Mouse (Mus musculus): ENCODE results near the gene Uprt. TPM values are rescaled to one million over a fixed set of nuclear protein-coding genes. Genes with fewer than 3 reads are reported as not detected.

The Uprt gene
- polyA plus RNA-seq, 1 experiment from 2014 or later = 1.1 TPM

DNA sequence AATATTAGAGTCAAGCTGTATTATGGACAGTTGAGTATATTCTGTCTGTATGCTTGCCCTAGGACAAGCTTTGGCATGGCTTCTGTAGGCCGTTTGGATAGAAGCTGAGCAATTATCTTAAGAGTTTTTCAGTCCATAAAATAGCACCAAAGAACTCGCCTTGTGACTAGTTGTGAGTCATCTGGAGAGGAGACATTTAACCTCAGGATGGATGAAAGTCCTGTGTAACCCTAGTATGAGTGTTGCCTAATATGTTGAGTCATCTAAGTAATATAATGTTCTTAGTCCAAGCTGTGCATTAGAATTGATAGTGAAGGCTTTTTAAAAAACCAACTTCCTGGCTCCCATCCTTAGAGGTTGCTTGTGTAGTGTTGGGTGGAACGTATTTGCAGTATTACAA is 5.4 kb downstream of the Uprt start:
- Histone ChIP-seq H3K9me3 (replicated peaks; ENCODE audit: control insufficient read depth, low read length) (no peaks in the 10 kb centered on the region), H3K4me2 (ENCODE audit: low read depth, low read length) (no peak overlapping the region), H3K36me3 (replicated peaks; ENCODE audit: control insufficient read depth, insufficient read depth, low read depth, low read length) (no peaks in the 10 kb centered on the region), H3K27ac (replicated peaks; ENCODE audit: low read depth, low read length) (no peak overlapping the region), H3K4me1 (ENCODE audit: control insufficient read depth, insufficient read depth, low read length) (no peaks in the 10 kb centered on the region), H3K27me3 (ENCODE audit: control insufficient read depth, insufficient read depth, low read length) (no peaks in the 10 kb centered on the region), H3K9ac (replicated peaks; ENCODE audit: low read length) (no peak overlapping the region), H3K4me3 (ENCODE audit: low read depth, low read length) (no peak overlapping the region)
- ATAC-seq (replicated peaks; ENCODE audit: insufficient number of reproducible peaks, low FRiP score, low TSS enrichment, low read depth) (no peak), DNase-seq (ENCODE audit: low spot score) (no peak)
- 80% methylated on average over 3 of the region's 3 CpGs for WGBS

DNA sequence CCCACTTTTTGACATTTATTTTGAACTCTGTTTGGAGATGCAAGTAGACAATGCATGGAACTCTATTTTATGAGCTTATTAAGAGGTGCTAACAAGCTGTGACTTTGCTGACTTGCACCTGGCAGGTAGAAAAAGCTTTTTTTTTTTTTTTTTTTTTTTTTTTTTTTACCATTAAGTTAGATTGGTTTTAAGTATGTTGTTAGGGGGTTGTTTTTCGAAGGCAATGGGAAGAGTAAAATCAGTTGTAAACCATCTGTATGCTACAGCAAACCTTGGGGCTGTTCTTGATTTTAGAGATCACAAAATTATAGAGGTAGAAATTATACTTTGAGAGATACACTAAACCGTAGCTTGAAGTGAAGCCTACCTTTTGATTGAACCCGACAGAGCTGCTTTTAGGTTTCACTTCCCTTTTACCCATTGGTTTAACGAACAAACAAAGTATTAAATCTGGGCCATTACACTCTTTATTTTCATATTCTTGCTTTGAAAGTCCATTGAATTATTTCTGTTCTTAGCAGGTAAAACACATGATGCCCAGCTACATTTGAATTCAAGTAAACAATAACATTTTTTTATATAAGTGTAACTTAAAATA is 6.4 kb downstream of the Uprt start:
- no peak for ATAC-seq (replicated peaks; ENCODE audit: insufficient number of reproducible peaks, low FRiP score, low TSS enrichment, low read depth)

DNA sequence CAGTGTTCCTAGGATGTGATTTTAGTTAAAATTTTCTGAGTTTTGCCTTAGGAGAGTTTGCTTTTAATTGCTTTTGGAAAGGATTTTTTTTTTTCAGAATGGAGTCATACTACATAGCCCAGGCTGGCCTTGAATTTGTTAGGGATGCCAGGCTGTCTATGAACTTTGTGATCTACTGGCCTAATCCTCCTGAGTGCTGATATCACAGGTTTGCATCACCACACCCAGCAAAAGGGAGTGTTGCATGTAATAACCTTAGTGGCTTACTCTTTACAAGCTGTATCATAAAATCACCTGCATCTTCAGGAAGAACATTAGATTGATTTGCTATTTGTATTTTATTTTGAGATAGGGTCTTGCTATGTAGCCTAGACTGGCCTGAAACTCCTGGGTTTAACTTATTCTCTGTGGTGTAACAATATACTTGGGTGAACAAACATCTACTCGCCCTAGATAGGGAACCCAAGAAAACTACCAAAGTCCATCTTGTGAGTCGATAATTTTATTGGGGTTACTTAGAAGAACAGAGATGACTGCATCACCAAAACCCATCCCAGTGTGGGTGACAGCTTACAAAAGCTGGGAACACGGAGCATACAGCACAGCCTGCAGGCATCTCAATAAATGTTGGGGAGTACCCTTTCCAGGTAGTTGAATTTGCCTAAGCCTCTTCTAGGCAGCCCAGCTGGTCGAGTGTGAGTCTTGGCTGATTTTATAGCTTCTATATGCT is 7.2 kb downstream of the Uprt start:
- H3K27ac ChIP-seq (replicated peaks; ENCODE audit: low read depth, low read length) = no peak overlapping the region
- no peak overlapping the region for H3K9ac ChIP-seq (replicated peaks; ENCODE audit: low read length)
- no peaks in the 10 kb centered on the region for H3K4me1 ChIP-seq (ENCODE audit: control insufficient read depth, insufficient read depth, low read length)
- H3K4me2 ChIP-seq (ENCODE audit: low read depth, low read length) = no peak overlapping the region
- 54% methylated on average over 4 of the region's 4 CpGs for WGBS
- no peak for ATAC-seq (replicated peaks; ENCODE audit: insufficient number of reproducible peaks, low FRiP score, low TSS enrichment, low read depth)
- no peaks in the 10 kb centered on the region for H3K9me3 ChIP-seq (replicated peaks; ENCODE audit: control insufficient read depth, low read length)
- H3K27me3 ChIP-seq (ENCODE audit: control insufficient read depth, insufficient read depth, low read length) = no peaks in the 10 kb centered on the region
- H3K4me3 ChIP-seq (ENCODE audit: low read depth, low read length) = no peak overlapping the region
- H3K36me3 ChIP-seq (replicated peaks; ENCODE audit: control insufficient read depth, insufficient read depth, low read depth, low read length) = no peaks in the 10 kb centered on the region
- no peak for DNase-seq (ENCODE audit: low spot score)

More for the DNA sequence above, 6.4 kb downstream of the Uprt start:
- H3K4me2 ChIP-seq (ENCODE audit: low read depth, low read length) = no peak overlapping the region
- H3K27ac ChIP-seq (replicated peaks; ENCODE audit: low read depth, low read length) = no peak overlapping the region
- no peaks in the 10 kb centered on the region for H3K4me1 ChIP-seq (ENCODE audit: control insufficient read depth, insufficient read depth, low read length)
- H3K27me3 ChIP-seq (ENCODE audit: control insufficient read depth, insufficient read depth, low read length) = no peaks in the 10 kb centered on the region
- DNase-seq (ENCODE audit: low spot score) = no peak
- WGBS = 88% methylated on average over 4 of the region's 4 CpGs
- H3K4me3 ChIP-seq (ENCODE audit: low read depth, low read length) = no peak overlapping the region
- H3K9ac ChIP-seq (replicated peaks; ENCODE audit: low read length) = no peak overlapping the region
- no peaks in the 10 kb centered on the region for H3K36me3 ChIP-seq (replicated peaks; ENCODE audit: control insufficient read depth, insufficient read depth, low read depth, low read length)
- H3K9me3 ChIP-seq (replicated peaks; ENCODE audit: control insufficient read depth, low read length) = no peaks in the 10 kb centered on the region

DNA sequence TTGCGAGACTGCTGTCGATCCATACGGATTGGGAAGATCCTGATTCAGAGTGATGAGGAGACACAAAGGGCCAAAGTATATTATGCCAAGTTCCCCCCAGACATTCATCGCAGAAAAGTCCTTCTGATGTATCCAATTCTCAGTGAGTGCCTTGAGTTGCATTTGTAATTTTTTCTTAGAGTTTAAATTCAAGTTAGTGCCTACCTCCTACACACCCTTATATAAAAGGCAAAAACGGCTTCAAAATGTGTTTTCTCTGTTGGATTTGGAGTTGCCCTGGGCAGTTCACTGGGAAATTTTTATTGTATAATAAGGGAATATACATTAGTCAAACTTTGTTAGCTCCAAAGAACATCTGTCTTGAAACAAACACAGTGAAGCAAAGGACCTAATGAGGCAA is 19.1 kb downstream of the Uprt start:
- 90% methylated on average over 5 of the region's 5 CpGs for WGBS
- Histone ChIP-seq H3K9ac (replicated peaks; ENCODE audit: low read length) (no peak overlapping the region), H3K4me3 (ENCODE audit: low read depth, low read length) (no peak overlapping the region), H3K4me1 (ENCODE audit: control insufficient read depth, insufficient read depth, low read length) (no peaks in the 10 kb centered on the region), H3K36me3 (replicated peaks; ENCODE audit: control insufficient read depth, insufficient read depth, low read depth, low read length) (no peaks in the 10 kb centered on the region), H3K9me3 (replicated peaks; ENCODE audit: control insufficient read depth, low read length) (no peaks in the 10 kb centered on the region), H3K4me2 (ENCODE audit: low read depth, low read length) (no peak overlapping the region), H3K27me3 (ENCODE audit: control insufficient read depth, insufficient read depth, low read length) (no peaks in the 10 kb centered on the region), H3K27ac (replicated peaks; ENCODE audit: low read depth, low read length) (no peak overlapping the region)
- DNase-seq (ENCODE audit: low spot score) (no peak), ATAC-seq (replicated peaks; ENCODE audit: insufficient number of reproducible peaks, low FRiP score, low TSS enrichment, low read depth) (no peak)

DNA sequence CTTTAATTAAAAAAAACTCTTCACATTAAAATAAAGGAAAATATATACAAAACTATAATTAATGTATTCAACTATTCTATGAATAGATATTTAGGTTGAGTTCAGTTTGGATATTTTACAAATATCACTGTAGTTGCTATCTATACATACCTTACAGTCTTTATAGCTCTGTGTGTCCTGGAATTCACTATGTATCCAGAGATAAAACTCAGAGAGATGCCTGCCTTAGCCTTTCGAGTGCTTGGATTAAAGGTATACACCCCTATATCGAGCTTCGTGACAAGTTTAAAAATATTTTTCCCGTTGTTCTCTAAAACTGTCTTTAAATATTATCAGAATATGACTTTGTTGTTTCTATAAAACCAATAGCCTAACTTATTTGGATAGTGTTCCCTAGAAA is 60.0 kb downstream of the Uprt start:
- Histone ChIP-seq H3K9ac (replicated peaks; ENCODE audit: low read length) (no peak overlapping the region), H3K4me3 (ENCODE audit: low read depth, low read length) (no peak overlapping the region), H3K4me1 (ENCODE audit: control insufficient read depth, insufficient read depth, low read length) (no peaks in the 10 kb centered on the region), H3K4me2 (ENCODE audit: low read depth, low read length) (no peak overlapping the region), H3K9me3 (replicated peaks; ENCODE audit: control insufficient read depth, low read length) (no peaks in the 10 kb centered on the region), H3K27me3 (ENCODE audit: control insufficient read depth, insufficient read depth, low read length) (no peaks in the 10 kb centered on the region; the same call in 1 of the 2 replicates), H3K27ac (replicated peaks; ENCODE audit: low read depth, low read length) (no peak overlapping the region), H3K36me3 (replicated peaks; ENCODE audit: control insufficient read depth, insufficient read depth, low read depth, low read length) (no peaks in the 10 kb centered on the region)
- WGBS = 89% methylated on average over 4 of the region's 4 CpGs
- ATAC-seq (replicated peaks; ENCODE audit: insufficient number of reproducible peaks, low FRiP score, low TSS enrichment, low read depth) (no peak), DNase-seq (ENCODE audit: low spot score) (no peak)

DNA sequence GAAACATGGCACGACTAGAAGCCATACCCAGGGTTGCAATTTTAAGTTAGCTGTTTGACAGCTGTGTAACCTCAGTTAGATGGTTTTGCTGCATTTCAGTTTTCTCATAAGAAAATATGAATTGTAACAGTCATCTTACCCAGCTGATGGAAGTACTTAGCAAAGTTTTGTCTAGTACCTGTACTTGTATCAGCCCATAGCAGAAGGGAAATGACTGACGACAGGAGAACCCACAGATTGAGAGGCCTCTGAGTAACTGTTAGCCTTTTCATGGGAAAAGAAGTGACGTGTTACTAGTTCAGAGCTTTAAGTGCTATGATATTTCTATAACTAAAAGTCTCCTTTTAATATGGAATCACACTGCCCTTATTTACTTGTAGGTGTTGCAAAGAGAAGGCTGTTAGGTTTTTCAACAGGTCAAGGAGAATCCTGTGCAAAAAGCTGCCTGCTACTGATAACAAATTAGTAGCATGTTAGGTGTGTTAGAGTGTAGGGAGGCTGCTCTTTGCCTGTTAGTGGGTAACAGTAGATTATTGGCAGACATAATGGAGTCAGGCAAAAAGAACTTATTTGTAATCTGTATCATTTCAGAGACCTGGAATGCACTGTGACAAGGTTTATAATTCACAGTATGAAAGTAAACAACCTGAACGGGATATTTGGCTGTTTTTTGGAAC is 61.4 kb downstream of the Uprt start:
- Histone ChIP-seq H3K4me2 (ENCODE audit: low read depth, low read length) (no peak overlapping the region), H3K27me3 (ENCODE audit: control insufficient read depth, insufficient read depth, low read length) (no peaks in the 10 kb centered on the region; the same call in 1 of the 2 replicates), H3K27ac (replicated peaks; ENCODE audit: low read depth, low read length) (no peak overlapping the region), H3K36me3 (replicated peaks; ENCODE audit: control insufficient read depth, insufficient read depth, low read depth, low read length) (no peaks in the 10 kb centered on the region), H3K4me1 (ENCODE audit: control insufficient read depth, insufficient read depth, low read length) (no peaks in the 10 kb centered on the region), H3K4me3 (ENCODE audit: low read depth, low read length) (no peak overlapping the region), H3K9ac (replicated peaks; ENCODE audit: low read length) (no peak overlapping the region), H3K9me3 (replicated peaks; ENCODE audit: control insufficient read depth, low read length) (no peaks in the 10 kb centered on the region)
- WGBS = 79% methylated on average over 4 of the region's 4 CpGs
- no peak for ATAC-seq (replicated peaks; ENCODE audit: insufficient number of reproducible peaks, low FRiP score, low TSS enrichment, low read depth)
- DNase-seq (ENCODE audit: low spot score) = no peak

DNA sequence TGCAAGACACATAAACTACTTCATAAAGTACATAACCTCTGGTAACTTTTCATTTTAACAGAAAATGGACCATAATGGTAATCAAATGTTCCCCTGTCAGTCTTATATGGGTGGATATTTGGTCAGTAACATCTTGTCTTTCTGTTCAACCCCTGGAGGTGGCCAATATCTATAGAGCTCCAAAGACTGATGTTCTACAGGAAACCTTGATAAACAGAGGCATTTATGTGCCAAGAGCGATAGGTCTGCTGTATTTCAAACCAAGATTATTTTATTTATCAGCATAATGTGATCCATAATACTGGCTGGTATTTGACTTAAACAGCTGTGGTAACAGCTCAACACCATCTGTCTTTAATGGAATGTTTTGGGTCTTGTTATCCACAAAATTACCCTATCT is 62.7 kb downstream of the Uprt start:
- 92% methylated on average over 1 of the region's 1 CpGs for WGBS
- H3K9ac ChIP-seq (replicated peaks; ENCODE audit: low read length) = no peak overlapping the region
- H3K27ac ChIP-seq (replicated peaks; ENCODE audit: low read depth, low read length) = no peak overlapping the region
- no peaks in the 10 kb centered on the region for H3K9me3 ChIP-seq (replicated peaks; ENCODE audit: control insufficient read depth, low read length)
- ATAC-seq (replicated peaks; ENCODE audit: insufficient number of reproducible peaks, low FRiP score, low TSS enrichment, low read depth) (no peak), DNase-seq (ENCODE audit: low spot score) (no peak)
- no peaks in the 10 kb centered on the region for H3K36me3 ChIP-seq (replicated peaks; ENCODE audit: control insufficient read depth, insufficient read depth, low read depth, low read length)
- H3K4me3 ChIP-seq (ENCODE audit: low read depth, low read length) = no peak overlapping the region
- H3K4me2 ChIP-seq (ENCODE audit: low read depth, low read length) = no peak overlapping the region
- H3K4me1 ChIP-seq (ENCODE audit: control insufficient read depth, insufficient read depth, low read length) = no peaks in the 10 kb centered on the region
- no peaks in the 10 kb centered on the region; the same call in 1 of the 2 replicates for H3K27me3 ChIP-seq (ENCODE audit: control insufficient read depth, insufficient read depth, low read length)
